19 mouse cellular contexts compared by ENCODE assay signal in genomic region chr13:8677174-8677573, GRCm38 (mm10).
DNase-seq lines count a peak whose midpoint lies in the region; ATAC-seq lines count a peak whose summit lies in the region.
"Had no signal": no experiment of that assay in that cellular context is flagged by ENCODE, and none has a peak within 500 bp of the region (broad histone marks: within the 10 kb centered on the region; RNA-seq: fewer than 3 reads in every experiment).

No protein-coding gene starts in this region.

- peak; percentile 94 for ATAC-seq in granulocyte monocyte progenitor cell, adult 5-6 weeks (replicated peaks; ENCODE audit: poor library complexity, severe bottlenecking)
- peak; percentile 86 for ATAC-seq in megakaryocyte, adult 5-6 weeks (ENCODE audit: poor library complexity, severe bottlenecking)
- ATAC-seq: forebrain, embryonic 13.5 days; forebrain, embryonic 15.5 days; forebrain, postnatal 0 days had no signal

- peak; percentile 80 for DNase-seq in MEL-GATA-1-ER (ENCODE audit: extremely low read depth, low read depth)
- no peak for DNase-seq in lung, adult 18-20 months
- no peak for DNase-seq in layer of hippocampus, adult 8-10 months (ENCODE audit: low spot score in 2 of 2)
- DNase-seq in right cerebral cortex, postnatal 36 days (ENCODE audit: low spot score in 2 of 2): no peak
- no peak for DNase-seq in frontal cortex, postnatal 36 days (ENCODE audit: low spot score in 2 of 2)
- DNase-seq: adrenal gland, adult 2 months; adrenal gland, postnatal 10 days; adrenal gland, postnatal 25 days; cerebellum, adult 11 months; cerebellum, adult 18-20 months; cerebellum, adult 8-10 months; cerebellum, adult 9-11 months; cerebellum, postnatal 14 days; cerebellum, postnatal 36 days; forebrain, postnatal 0 days had no signal
